Mouse (Mus musculus) left cerebral cortex, postnatal 14 days (tissue): Measurements from ENCODE around the gene Cilp. TPM values are rescaled to one million over a fixed set of nuclear protein-coding genes. Genes with fewer than 3 reads are reported as not detected.

Experiments
- DNase-seq, 2 experiments: peaks; one replicate each; pipeline ENCODE4 v3.0.0; 2021 to 2022; ENCODE audit warnings: low spot score in 2 of 2, mixed read lengths in 1 of 2
- intact Hi-C: fragments of 180-260 bp; cut with DNase I; formaldehyde crosslinking; loops from one replicate; pipeline ENCODE4 v1.15.1; 2025
- total RNA-seq, 2 experiments: library from RNA; stranded (reverse); gene quantifications; 2 replicates each; pipeline ENCODE4 v1.2.3; 2021

The Cilp gene
- total RNA-seq, 2 experiments from 2014 or later = not detected

DNA sequence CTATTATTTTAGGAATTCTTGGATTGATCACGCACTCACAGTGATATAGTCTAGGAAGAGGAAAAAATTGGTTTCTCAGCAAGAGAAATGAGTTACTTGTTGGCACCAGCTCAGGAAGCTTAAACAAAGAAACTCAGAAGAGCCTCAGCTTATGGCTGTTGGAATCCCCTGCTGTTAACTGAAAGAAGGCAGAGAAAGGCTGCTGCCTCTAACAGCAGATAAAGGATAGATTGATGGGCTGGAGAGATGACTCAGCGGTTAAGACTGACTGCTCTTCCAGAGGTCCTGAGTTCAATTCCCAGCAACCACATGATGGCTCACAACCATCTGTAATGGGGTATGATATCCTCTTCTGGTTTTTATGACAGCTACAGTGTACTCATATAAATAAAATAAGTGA, 62.4 kb downstream of the Cilp start:
- no peak for DNase-seq
- intact Hi-C loops = no loop called here

Other genes starting within 250 kb of the Cilp start
- gene Hacd3, start 243.5 kb upstream of the Cilp start, total RNA-seq = 100 to 1,000 TPM; 177 TPM
- 100 to 1,000 TPM; 134 to 141 TPM for gene Dpp8, start 232.8 kb upstream of the Cilp start, total RNA-seq
- gene Igdcc4, start 163.7 kb upstream of the Cilp start, total RNA-seq = 10 to 100 TPM; 20.5 to 26.1 TPM
- 1 to 10 TPM; 2.8 to 3.8 TPM for gene Igdcc3, start 124.0 kb upstream of the Cilp start, total RNA-seq
- 1 to 10 TPM; 3.1 to 3.9 TPM for gene Parp16, start 69.8 kb upstream of the Cilp start, total RNA-seq
- 10 to 100 TPM; 27.3 to 28.3 TPM for gene Clpx, start 29.1 kb downstream of the Cilp start, total RNA-seq
- gene Pdcd7, start 80.9 kb downstream of the Cilp start, total RNA-seq = 10 to 100 TPM; 21.5 to 22.6 TPM
- 1 to 10 TPM; 3.3 to 3.7 TPM for gene Ubap1l, start 95.9 kb downstream of the Cilp start, total RNA-seq
- gene Kbtbd13, start 126.5 kb downstream of the Cilp start, total RNA-seq = under 1 TPM in 1 of 2 experiments, not detected in 1; 0.15 TPM
- 1 to 10 TPM; 2.6 to 3.3 TPM for gene Rasl12, start 133.3 kb downstream of the Cilp start, total RNA-seq
- gene Slc51b, start 157.8 kb downstream of the Cilp start, total RNA-seq = not detected
- gene Mtfmt, start 170.6 kb downstream of the Cilp start, total RNA-seq = 10 to 100 TPM; 16.3 to 18.5 TPM
- gene Spg21, start 195.8 kb downstream of the Cilp start, total RNA-seq = 10 to 100 TPM; 27.0 to 27.8 TPM